Mouse (Mus musculus): ENCODE data around the gene Kdm1b. TPM values are rescaled to one million over a fixed set of nuclear protein-coding genes. Genes with fewer than 3 reads are reported as not detected.

Kdm1b gene
- polyA plus RNA-seq, 1 experiment from 2014 or later: 18.6 TPM

- DNase-seq (ENCODE audit: low spot score): peak; percentile 65
These were observed 63.2 kb downstream of the Kdm1b start for GRCm38 (mm10) chr13:47106580-47106888.

- DNase-seq (ENCODE audit: low spot score): no peak
These were observed 65.9 kb downstream of the Kdm1b start for GRCm38 (mm10) chr13:47109239-47109638.

GRCm38 (mm10) chr13:47111185-47111584 lies 67.9 kb downstream of the Kdm1b start:
- DNase-seq (ENCODE audit: low spot score): no peak

- no peak for DNase-seq (ENCODE audit: low spot score)
These were observed 68.8 kb downstream of the Kdm1b start for GRCm38 (mm10) chr13:47112056-47112455.

DNA sequence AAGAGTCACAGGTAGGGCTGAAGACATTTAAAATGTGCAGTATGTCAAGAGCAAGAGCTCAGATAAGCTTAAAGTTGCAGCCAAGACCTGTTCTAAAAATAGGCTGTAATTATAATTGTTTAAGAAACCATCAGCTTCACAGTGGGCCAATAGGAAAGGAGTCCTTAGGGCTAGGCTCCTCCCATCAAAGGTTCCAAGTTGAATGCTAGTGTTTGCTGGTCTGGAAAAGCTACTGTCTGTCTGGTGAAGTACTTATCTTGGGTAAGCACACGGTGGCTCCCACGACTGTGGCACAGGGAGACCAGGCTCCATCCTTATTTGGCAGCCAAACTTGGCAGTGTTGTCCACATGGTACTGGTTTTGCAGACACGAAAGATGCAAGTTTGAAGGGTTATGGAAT lies 69.6 kb downstream of the Kdm1b start:
- no peak for DNase-seq (ENCODE audit: low spot score)

DNA sequence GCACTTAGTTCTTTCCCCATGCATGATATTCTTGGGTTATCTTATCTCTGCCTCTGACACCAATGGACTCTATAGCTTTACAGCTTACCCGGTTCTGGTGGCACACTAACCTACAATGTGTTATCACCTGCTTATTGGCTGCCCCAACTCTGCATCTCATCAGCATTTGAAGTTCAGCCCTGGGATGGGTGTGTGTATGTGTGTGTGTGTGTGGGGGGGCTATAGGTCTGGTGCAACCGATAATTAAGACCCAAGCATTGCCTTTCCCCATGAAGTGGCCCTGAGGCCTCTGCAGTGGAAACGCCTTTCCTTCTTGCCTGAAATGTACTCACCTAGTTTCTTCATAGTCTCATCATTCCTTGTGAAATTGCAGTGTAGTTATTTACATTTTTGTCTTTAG lies 72.7 kb downstream of the Kdm1b start:
- no peak for DNase-seq (ENCODE audit: low spot score)

DNA sequence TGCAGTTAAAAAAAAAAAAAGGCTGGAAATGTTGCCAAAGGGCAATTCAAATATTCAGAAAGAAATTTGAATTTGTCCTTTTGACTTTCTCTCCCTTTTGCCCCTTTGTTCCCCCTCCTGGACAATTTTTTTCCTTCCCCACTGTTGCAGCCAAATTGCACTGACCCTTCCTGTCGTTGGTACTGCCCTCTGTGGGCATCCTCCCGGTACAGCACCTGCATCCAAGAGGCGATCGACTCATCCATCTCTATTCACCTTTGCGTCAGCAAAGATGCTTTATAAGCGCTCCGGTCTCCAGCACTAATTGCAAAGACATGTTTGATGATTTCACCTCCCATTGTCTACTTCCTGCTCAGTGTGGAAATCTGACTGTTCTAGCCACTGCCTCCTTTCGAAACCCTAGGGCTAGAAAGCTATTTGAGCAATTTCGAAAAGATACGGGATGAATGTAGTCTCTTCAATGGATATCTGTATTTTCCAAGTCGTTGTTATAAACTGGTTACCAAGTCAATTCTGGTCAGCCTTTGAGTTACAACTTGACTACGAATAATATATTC lies 78.1 kb downstream of the Kdm1b start:
- DNase-seq (ENCODE audit: low spot score): no peak

DNA sequence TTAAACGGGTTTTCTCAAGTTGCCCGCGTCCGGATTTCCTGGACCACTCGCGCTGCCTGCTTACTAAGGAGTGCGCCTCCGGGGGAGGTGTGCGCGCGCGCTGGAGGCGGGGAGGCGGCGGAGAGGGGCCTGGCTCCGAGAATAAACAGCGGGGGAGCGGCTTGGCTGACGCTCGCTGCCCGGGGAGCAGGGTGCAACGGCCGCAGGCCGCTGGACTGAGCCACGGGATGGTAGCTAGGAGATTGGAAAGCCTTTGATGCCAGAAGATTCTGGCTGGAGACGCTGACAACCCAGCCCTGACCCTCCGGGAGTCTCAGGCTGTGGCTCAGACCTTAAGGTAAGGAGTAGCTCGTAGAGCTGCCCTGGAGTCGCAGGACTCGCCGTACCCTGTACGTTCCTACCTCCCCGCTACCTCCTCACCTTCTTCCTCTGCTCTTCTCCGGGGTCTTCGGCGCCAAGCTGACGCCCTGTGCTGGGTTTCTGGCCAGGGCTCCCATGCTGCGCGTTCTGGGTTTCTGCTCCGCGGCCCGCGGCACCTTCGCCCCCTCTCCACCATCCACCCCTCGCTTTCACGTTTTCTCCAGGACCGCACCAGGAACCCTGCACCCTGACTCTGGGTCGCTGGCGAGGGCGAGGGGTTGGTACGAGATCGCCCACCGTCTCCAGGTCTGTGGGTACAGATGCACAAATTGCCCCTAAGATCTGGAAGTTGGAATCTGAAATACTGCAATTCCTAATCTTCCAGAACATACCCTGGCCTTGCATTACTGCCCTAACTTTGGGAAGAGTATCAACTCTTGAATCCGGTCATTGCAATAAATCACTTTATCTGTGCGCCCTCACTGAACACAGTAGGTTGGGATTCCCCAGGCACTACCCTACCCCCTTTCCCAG lies 79.5 kb downstream of the Kdm1b start, which contains the start of gene Rnf144b:
Gene Rnf144b, plus strand, starts transcription at position 120 of the 894 bp plus-strand sequence.
- peak; percentile 58 for DNase-seq (ENCODE audit: low spot score)

DNA sequence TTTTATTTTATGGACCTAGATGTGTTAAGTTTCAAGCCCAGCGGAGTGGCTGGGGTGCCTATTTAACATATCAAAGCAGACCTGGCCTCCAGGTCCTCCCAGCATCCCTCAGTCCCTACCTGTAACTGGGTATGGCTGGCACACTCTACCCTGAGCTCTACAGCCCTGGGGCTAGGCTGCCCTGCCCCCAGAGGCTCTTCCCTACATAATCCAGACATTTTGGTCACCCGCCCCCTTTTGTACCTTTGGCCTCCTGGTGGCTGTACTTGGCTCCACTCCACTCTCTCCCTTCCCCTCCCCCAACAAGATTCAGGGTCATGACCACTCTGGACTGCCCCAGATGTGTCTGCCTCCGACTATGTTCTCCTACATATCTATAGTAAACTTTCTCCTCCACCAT lies 81.2 kb downstream of the Kdm1b start:
- no peak for DNase-seq (ENCODE audit: low spot score)

GRCm38 (mm10) chr13:47124986-47125385 lies 81.7 kb downstream of the Kdm1b start:
- DNase-seq (ENCODE audit: low spot score): no peak

DNA sequence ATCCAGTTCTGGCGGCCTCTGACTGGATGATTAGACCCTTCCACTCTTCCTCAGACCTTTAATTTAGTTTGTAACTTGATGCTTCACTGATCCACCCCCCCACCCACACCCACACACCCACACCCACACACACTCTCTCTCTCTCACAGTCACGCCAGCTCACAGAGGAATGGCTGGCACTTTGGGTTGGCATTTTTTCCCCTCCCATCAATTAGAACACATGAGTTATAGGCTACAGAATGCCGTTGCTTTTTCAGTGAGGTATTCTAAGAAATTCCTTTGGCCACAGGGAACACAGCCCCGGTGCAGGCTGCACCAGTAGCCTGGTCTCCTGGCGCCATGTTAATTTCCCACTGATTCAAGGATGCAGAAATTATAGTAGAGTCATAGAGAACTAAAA lies 82.3 kb downstream of the Kdm1b start:
- no peak for DNase-seq (ENCODE audit: low spot score)

DNA sequence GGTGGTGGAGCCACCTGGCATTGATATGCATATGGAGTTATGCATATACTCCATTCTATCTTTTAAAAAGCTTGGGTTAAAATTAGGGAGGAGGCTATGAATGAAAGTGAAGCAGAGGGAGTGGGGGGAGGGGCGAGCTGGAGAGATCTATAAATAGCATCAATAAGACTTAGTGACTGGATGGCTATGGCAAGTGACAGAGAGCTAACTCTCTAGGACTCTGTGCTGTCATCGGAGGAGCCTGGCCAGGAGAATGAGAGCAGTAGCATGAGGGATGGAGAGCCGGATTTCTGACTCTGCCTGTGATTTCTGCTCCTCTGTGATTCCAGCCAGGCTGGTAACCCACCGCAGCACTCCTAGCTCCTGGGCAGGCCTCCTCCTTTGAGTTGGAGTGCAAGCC lies 85.8 kb downstream of the Kdm1b start:
- no peak for DNase-seq (ENCODE audit: low spot score)

- DNase-seq (ENCODE audit: low spot score): no peak
These were observed 89.8 kb downstream of the Kdm1b start for GRCm38 (mm10) chr13:47133058-47133457.

DNA sequence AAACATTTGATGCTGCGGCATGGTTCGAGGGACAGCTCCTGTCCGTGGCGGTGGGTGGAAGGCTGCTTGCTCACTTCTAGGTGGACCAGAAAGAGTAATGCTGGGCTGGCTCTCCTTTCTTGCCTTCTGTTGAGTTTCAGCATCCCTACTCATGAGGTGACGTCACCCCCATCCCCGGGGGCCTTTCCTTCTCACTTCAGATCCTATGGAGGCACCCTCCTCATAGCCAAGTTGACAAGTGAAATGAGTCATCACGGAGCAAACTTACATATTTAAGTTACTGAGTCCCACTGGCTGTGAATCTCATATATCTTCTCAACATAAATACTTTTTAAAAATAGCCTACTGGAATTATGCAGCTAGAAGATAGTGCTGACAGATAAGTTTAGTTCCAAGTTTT lies 91.5 kb downstream of the Kdm1b start:
- DNase-seq (ENCODE audit: low spot score): no peak

Other genes starting within 250 kb of the Kdm1b start
- gene Kif13a, start 113.6 kb upstream of the Kdm1b start, polyA plus RNA-seq (2015; fragmentation: Nextera tagmentation; extraction: Ambion mirVana): 5.5 and 6.3 TPM in 2 replicates
- gene Nhlrc1, start 28.6 kb upstream of the Kdm1b start, polyA plus RNA-seq (2015; fragmentation: Nextera tagmentation; extraction: Ambion mirVana): 1.1 and 1.2 TPM in 2 replicates
- 6.9 and 11.0 TPM in 2 replicates for gene Tpmt, start 1.2 kb downstream of the Kdm1b start, polyA plus RNA-seq (2015; fragmentation: Nextera tagmentation; extraction: Ambion mirVana)
- gene Dek, start 62.7 kb downstream of the Kdm1b start, polyA plus RNA-seq (2015; fragmentation: Nextera tagmentation; extraction: Ambion mirVana): 305 and 380 TPM in 2 replicates
- 1.2 and 1.3 TPM in 2 replicates for gene Rnf144b, start 79.2 kb downstream of the Kdm1b start, polyA plus RNA-seq (2015; fragmentation: Nextera tagmentation; extraction: Ambion mirVana)